Mouse (Mus musculus): Measurements from ENCODE around the gene Gm29094. TPM values are rescaled to one million over a fixed set of nuclear protein-coding genes. Genes with fewer than 3 reads are reported as not detected.
"Not testable (repeated sequence)": the region's sequence is repeated elsewhere in the genome, so short reads cannot be mapped to it uniquely, and the experiment has no call there.

The Gm29094 gene
- 0.98 TPM in 1 of 2 replicates, not detected in the other for polyA plus RNA-seq (2014; fragmentation: Nextera tagmentation; extraction: Ambion mirVana)

DNA sequence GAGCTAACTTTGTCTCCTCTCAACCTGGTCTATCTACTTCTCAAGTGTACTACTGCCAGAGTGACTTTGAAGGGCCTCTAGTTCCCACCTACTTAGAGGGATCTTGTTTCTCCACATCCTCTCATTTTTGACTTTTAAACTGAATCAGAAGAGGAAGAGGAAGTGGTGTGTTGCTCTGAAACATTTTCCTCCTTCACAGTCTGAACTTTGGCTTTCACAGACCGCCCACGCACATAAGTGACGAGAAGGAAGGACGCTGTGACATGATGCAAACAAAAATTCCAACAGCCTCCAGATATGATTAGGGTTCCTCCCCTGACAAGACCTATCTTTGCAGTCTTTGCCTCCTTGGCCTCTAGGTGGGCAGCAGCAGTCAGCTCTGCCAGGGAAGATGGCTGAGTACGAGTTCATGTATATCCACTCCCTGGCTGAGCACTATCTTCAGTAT, at the start of gene Gm29094, which contains the start of gene Bcl2a1b:
Gene Gm29094 (plus strand): TSS at position 411 of the 448 bp plus-strand sequence.
Gene Bcl2a1b (plus strand): TSS at position 241 of the 448 bp plus-strand sequence.
- not testable (repeated sequence) for DNase-seq (ENCODE audit: low spot score); H3K4me1 ChIP-seq (replicated peaks; ENCODE audit: control insufficient read depth, insufficient read depth, low read length); H3K9ac ChIP-seq (ENCODE audit: low read depth, low read length); H3K4me2 ChIP-seq (replicated peaks; ENCODE audit: low read depth, low read length); H3K4me3 ChIP-seq (ENCODE audit: low read depth, low read length); H3K9me3 ChIP-seq (ENCODE audit: control insufficient read depth, low read length); H3K36me3 ChIP-seq (ENCODE audit: control insufficient read depth, insufficient read depth, low read length); H3K27me3 ChIP-seq (ENCODE audit: control insufficient read depth, insufficient read depth, low read length); H3K27ac ChIP-seq (ENCODE audit: low read depth, low read length); ATAC-seq (ENCODE audit: low FRiP score)
- WGBS: 98% methylated on average over 5 of the region's 5 CpGs

GRCm38 (mm10) chr9:89172539-89172938, 26.6 kb upstream of the Gm29094 start:
- not testable (repeated sequence) for H3K9ac ChIP-seq (ENCODE audit: low read depth, low read length); H3K4me3 ChIP-seq (ENCODE audit: low read depth, low read length); H3K36me3 ChIP-seq (ENCODE audit: control insufficient read depth, insufficient read depth, low read length); ATAC-seq (ENCODE audit: low FRiP score); H3K9me3 ChIP-seq (ENCODE audit: control insufficient read depth, low read length); H3K27ac ChIP-seq (ENCODE audit: low read depth, low read length); H3K4me1 ChIP-seq (replicated peaks; ENCODE audit: control insufficient read depth, insufficient read depth, low read length); H3K4me2 ChIP-seq (replicated peaks; ENCODE audit: low read depth, low read length); H3K27me3 ChIP-seq (ENCODE audit: control insufficient read depth, insufficient read depth, low read length); DNase-seq (ENCODE audit: low spot score)

DNA sequence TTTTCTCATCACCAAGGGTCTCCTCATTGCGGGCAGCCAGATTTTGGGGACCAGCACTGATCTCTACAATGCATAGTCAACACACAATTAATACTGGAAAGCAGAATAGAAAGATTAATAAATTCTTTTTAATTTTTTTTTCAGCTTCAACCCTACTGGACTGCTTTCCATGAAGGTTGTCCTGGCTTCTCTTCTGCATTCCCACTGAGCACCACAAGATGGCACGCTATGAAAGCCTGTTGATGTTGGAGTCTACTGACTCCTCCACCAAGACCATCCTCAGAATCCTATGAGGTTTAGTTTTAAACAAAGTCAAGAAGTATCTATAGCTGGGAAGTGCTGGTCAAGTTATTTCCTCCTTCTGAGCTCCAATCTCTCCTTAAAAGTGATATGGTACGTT, 20.3 kb upstream of the Gm29094 start:
- ATAC-seq (ENCODE audit: low FRiP score): not testable (repeated sequence)
- WGBS: 32% methylated on average over 2 of the region's 3 CpGs

DNA sequence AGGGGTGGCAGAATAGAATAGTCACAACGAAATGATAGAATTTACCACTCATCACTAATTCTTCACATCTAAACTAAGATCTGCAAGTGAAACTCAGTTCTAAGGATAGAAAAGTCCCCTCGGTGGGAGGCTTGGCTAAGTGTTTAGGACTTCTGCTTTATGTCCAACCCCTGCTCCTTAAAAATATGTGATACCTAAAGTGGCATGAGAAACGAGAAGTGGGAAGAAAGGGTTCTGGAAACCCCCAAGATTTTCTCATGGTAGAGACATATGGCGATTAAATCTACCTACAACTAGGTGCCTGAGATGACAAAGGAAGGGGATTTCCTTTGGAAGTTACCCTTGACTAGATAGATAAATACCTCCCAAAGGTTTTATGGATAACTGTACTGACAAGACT, 19.7 kb upstream of the Gm29094 start:
- DNase-seq (ENCODE audit: low spot score); H3K9me3 ChIP-seq (ENCODE audit: control insufficient read depth, low read length); H3K9ac ChIP-seq (ENCODE audit: low read depth, low read length); H3K4me3 ChIP-seq (ENCODE audit: low read depth, low read length); H3K27ac ChIP-seq (ENCODE audit: low read depth, low read length); H3K4me1 ChIP-seq (replicated peaks; ENCODE audit: control insufficient read depth, insufficient read depth, low read length); H3K4me2 ChIP-seq (replicated peaks; ENCODE audit: low read depth, low read length); ATAC-seq (ENCODE audit: low FRiP score); H3K36me3 ChIP-seq (ENCODE audit: control insufficient read depth, insufficient read depth, low read length); H3K27me3 ChIP-seq (ENCODE audit: control insufficient read depth, insufficient read depth, low read length): not testable (repeated sequence)
- WGBS: 91% methylated on average over 3 of the region's 4 CpGs

More for the DNA sequence above, 20.3 kb upstream of the Gm29094 start:
- not testable (repeated sequence) for H3K27ac ChIP-seq (ENCODE audit: low read depth, low read length); H3K4me1 ChIP-seq (replicated peaks; ENCODE audit: control insufficient read depth, insufficient read depth, low read length); H3K9me3 ChIP-seq (ENCODE audit: control insufficient read depth, low read length); H3K4me2 ChIP-seq (replicated peaks; ENCODE audit: low read depth, low read length); H3K36me3 ChIP-seq (ENCODE audit: control insufficient read depth, insufficient read depth, low read length); H3K9ac ChIP-seq (ENCODE audit: low read depth, low read length); H3K27me3 ChIP-seq (ENCODE audit: control insufficient read depth, insufficient read depth, low read length); H3K4me3 ChIP-seq (ENCODE audit: low read depth, low read length)
- peak; percentile 23 for DNase-seq (ENCODE audit: low spot score)

GRCm38 (mm10) chr9:89187006-89187405, 12.2 kb upstream of the Gm29094 start:
- H3K4me3 ChIP-seq (ENCODE audit: low read depth, low read length); ATAC-seq (ENCODE audit: low FRiP score): not testable (repeated sequence)
- 79% methylated on average over 15 of the region's 15 CpGs for WGBS

DNA sequence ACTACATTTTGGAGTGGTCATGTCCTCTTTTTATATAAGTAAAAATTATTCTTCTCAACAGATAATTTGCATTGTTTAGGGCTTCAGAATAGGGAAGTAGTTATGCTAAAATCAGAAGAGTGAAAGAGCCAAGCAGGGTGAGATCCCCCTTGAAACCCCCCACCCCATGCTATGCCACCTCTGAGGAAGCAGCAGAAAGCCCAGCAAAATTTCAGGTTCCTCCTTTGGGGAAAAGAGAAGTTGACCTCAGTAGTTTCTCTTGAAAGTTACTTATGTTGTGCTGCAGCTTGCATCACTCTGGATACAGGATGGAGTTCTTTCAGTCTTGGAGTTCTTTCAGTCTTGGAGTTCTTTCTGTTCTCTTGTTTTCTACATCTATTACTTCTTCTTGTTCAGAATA, 3.7 kb upstream of the Gm29094 start:
- not testable (repeated sequence) for DNase-seq (ENCODE audit: low spot score); H3K4me2 ChIP-seq (replicated peaks; ENCODE audit: low read depth, low read length); H3K36me3 ChIP-seq (ENCODE audit: control insufficient read depth, insufficient read depth, low read length); H3K9me3 ChIP-seq (ENCODE audit: control insufficient read depth, low read length); H3K9ac ChIP-seq (ENCODE audit: low read depth, low read length); ATAC-seq (ENCODE audit: low FRiP score); H3K4me3 ChIP-seq (ENCODE audit: low read depth, low read length); H3K27ac ChIP-seq (ENCODE audit: low read depth, low read length); H3K27me3 ChIP-seq (ENCODE audit: control insufficient read depth, insufficient read depth, low read length); H3K4me1 ChIP-seq (replicated peaks; ENCODE audit: control insufficient read depth, insufficient read depth, low read length)

More at GRCm38 (mm10) chr9:89187006-89187405, 12.2 kb upstream of the Gm29094 start:
- H3K27ac ChIP-seq (ENCODE audit: low read depth, low read length); H3K9ac ChIP-seq (ENCODE audit: low read depth, low read length); H3K4me2 ChIP-seq (replicated peaks; ENCODE audit: low read depth, low read length); DNase-seq (ENCODE audit: low spot score); H3K4me1 ChIP-seq (replicated peaks; ENCODE audit: control insufficient read depth, insufficient read depth, low read length); H3K9me3 ChIP-seq (ENCODE audit: control insufficient read depth, low read length); H3K36me3 ChIP-seq (ENCODE audit: control insufficient read depth, insufficient read depth, low read length); H3K27me3 ChIP-seq (ENCODE audit: control insufficient read depth, insufficient read depth, low read length): not testable (repeated sequence)

- not testable (repeated sequence) for H3K9me3 ChIP-seq (ENCODE audit: control insufficient read depth, low read length); DNase-seq (ENCODE audit: low spot score); H3K27me3 ChIP-seq (ENCODE audit: control insufficient read depth, insufficient read depth, low read length); H3K4me2 ChIP-seq (replicated peaks; ENCODE audit: low read depth, low read length); H3K36me3 ChIP-seq (ENCODE audit: control insufficient read depth, insufficient read depth, low read length); ATAC-seq (ENCODE audit: low FRiP score); H3K9ac ChIP-seq (ENCODE audit: low read depth, low read length); H3K4me3 ChIP-seq (ENCODE audit: low read depth, low read length); H3K27ac ChIP-seq (ENCODE audit: low read depth, low read length); H3K4me1 ChIP-seq (replicated peaks; ENCODE audit: control insufficient read depth, insufficient read depth, low read length)
- WGBS: 63% methylated on average over 1 of the region's 1 CpGs
These were observed 1.7 kb upstream of the Gm29094 start for GRCm38 (mm10) chr9:89197509-89197908.

DNA sequence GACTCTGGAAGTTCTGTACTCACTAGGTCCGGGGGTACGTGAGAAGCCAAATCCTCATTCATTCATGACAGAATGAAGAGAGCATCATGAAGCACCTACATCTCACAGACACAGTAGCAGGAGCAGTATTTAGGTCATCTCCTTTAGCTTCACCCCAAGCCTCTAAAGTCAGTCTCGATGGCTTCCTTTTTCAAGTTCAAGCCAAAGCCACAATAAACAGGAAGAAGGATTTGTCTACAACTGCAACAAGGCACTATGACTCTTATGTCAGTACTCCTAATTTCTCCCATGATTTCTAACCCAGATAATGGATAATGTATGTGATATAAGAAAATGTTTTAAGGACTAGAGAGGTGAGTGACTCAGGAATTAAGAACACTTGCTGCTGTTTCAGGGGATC, 830 bp upstream of the Gm29094 start:
- H3K9me3 ChIP-seq (ENCODE audit: control insufficient read depth, low read length); ATAC-seq (ENCODE audit: low FRiP score); H3K36me3 ChIP-seq (ENCODE audit: control insufficient read depth, insufficient read depth, low read length); H3K9ac ChIP-seq (ENCODE audit: low read depth, low read length); H3K4me2 ChIP-seq (replicated peaks; ENCODE audit: low read depth, low read length); H3K4me3 ChIP-seq (ENCODE audit: low read depth, low read length); DNase-seq (ENCODE audit: low spot score); H3K4me1 ChIP-seq (replicated peaks; ENCODE audit: control insufficient read depth, insufficient read depth, low read length); H3K27me3 ChIP-seq (ENCODE audit: control insufficient read depth, insufficient read depth, low read length); H3K27ac ChIP-seq (ENCODE audit: low read depth, low read length): not testable (repeated sequence)
- WGBS: 88% methylated on average over 3 of the region's 3 CpGs

DNA sequence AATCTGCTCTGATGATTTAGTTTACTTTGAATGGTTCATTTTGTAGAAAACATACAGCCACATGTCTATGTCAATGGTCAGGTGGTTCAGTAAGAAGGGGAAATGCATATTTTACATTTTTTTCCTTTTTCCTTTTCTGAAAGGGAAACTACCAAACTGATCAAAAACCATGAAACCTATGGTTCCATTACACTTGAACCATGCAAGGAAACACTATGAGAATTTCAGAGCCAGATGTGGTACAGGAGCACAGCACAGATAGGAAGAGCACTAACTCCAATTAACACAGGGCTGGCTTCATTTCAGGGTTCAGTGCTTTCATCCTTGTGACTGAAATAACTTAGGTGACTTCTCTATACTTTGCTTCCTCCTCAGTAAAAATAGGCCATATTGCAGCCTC, 3.1 kb downstream of the Gm29094 start:
- not testable (repeated sequence) for ATAC-seq (ENCODE audit: low FRiP score); H3K4me3 ChIP-seq (ENCODE audit: low read depth, low read length); H3K4me2 ChIP-seq (replicated peaks; ENCODE audit: low read depth, low read length); H3K9ac ChIP-seq (ENCODE audit: low read depth, low read length); DNase-seq (ENCODE audit: low spot score); H3K4me1 ChIP-seq (replicated peaks; ENCODE audit: control insufficient read depth, insufficient read depth, low read length); H3K27ac ChIP-seq (ENCODE audit: low read depth, low read length); H3K36me3 ChIP-seq (ENCODE audit: control insufficient read depth, insufficient read depth, low read length); H3K27me3 ChIP-seq (ENCODE audit: control insufficient read depth, insufficient read depth, low read length); H3K9me3 ChIP-seq (ENCODE audit: control insufficient read depth, low read length)

Measured in hindbrain, embryonic 11.5 days (tissue).